Mouse (Mus musculus) cerebellum, adult 2 months (tissue): ENCODE measurements at regions not wholly inside any gene's neighbourhood (a gene's known extent, or its start where the extent isn't known, plus 50 kb on each side); places are given as distances from the start of the nearest gene placed in this dataset.

Experiments used
- CTCF ChIP-seq: fragments of 200-500 bp; IDR thresholded peaks from 2 replicates; pipeline ENCODE4 v1.5.1; 2011; ENCODE audit warnings: low read depth, mild to moderate bottlenecking, control low read depth, low read length, moderate library complexity, borderline replicate concordance; ENCODE audit not compliant: insufficient read depth
- POLR2A ChIP-seq: fragments of 200-500 bp; IDR thresholded peaks from 2 replicates; pipeline ENCODE4 v1.6.1; 2011; ENCODE audit warnings: low read length, control low read depth, borderline replicate concordance; ENCODE audit not compliant: insufficient read depth

DNA sequence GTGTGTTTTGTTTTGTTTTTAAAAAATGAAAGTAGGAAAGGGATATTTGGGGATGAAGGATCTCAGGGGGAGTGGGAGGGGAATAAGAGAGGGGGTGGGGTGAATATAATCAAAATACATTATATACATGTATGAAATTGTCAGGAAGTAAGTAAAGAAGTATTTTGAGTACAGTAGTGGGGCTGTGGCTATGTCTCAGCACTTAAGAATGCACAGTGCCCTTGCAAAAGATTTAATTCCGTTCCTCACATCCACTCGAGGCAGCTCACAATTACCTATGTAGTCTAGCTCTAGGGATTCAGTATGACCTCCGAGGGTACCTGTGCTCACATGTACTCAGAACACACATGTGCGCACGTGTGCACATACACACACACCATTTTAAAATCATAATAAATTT, 50.4 kb upstream of the Dock1 start:
- TF ChIP-seq POLR2A (no peak), CTCF (no peak)
